Mouse (Mus musculus): ENCODE results near the gene Ttn. TPM values are rescaled to one million over a fixed set of nuclear protein-coding genes. Genes with fewer than 3 reads are reported as not detected.

Ttn gene
- total and polyA plus RNA-seq, 3 experiments: 0.22 TPM; not detected in 2

- H3K27me3 ChIP-seq (ENCODE audit: insufficient read depth, low read length): no peaks in the 10 kb centered on the region
- H3K4me1 ChIP-seq (ENCODE audit: insufficient read depth, low read depth, low read length): no peaks in the 10 kb centered on the region
- H3K9me3 ChIP-seq (replicated peaks): peaks cover 18% of the 10 kb centered on the region
- no peak for TF ChIP-seq TAL1 (conservative IDR thresholded peaks at IDR 0.05; ENCODE audit: low read depth, low read length)
- TF ChIP-seq POLR2AphosphoS5 (IDR thresholded peaks at IDR 0.05; ENCODE audit: insufficient replicate concordance, low read depth, low read length): no peak
- no peak for TF ChIP-seq GATA2 (IDR thresholded peaks at IDR 0.05; ENCODE audit: borderline replicate concordance, low read depth, low read length)
- no peak for TF ChIP-seq CTCF (IDR thresholded peaks at IDR 0.05; ENCODE audit: low read depth, low read length)
- TF ChIP-seq GATA1 (IDR thresholded peaks at IDR 0.05; ENCODE audit: borderline replicate concordance, low read length): no peak
- DNase-seq (ENCODE audit: low spot score): no peak
- no peak for ATAC-seq (ENCODE audit: extremely low read depth, insufficient number of reproducible peaks, low FRiP score, poor library complexity, severe bottlenecking)
- no peaks in the 10 kb centered on the region for H3K36me3 ChIP-seq (replicated peaks)
- no peak overlapping the region for H3K4me3 ChIP-seq (ENCODE audit: low read depth, low read length)
Observed at GRCm38 (mm10) chr2:77003148-77003547, 20.8 kb upstream of the Ttn start.

- no peak for ATAC-seq (ENCODE audit: extremely low read depth, insufficient number of reproducible peaks, low FRiP score, poor library complexity, severe bottlenecking)
Observed at GRCm38 (mm10) chr2:76998351-76998750, 16.0 kb upstream of the Ttn start.

GRCm38 (mm10) chr2:76992493-76993201 lies 10.3 kb upstream of the Ttn start:
- Histone ChIP-seq H3K36me3 (replicated peaks) (no peaks in the 10 kb centered on the region), H3K9me3 (replicated peaks) (peaks cover 12% of the 10 kb centered on the region), H3K27me3 (ENCODE audit: insufficient read depth, low read length) (no peaks in the 10 kb centered on the region), H3K4me1 (ENCODE audit: insufficient read depth, low read depth, low read length) (no peaks in the 10 kb centered on the region), H3K4me3 (ENCODE audit: low read depth, low read length) (no peak overlapping the region)
- TF ChIP-seq POLR2AphosphoS5 (IDR thresholded peaks at IDR 0.05; ENCODE audit: insufficient replicate concordance, low read depth, low read length) (no peak), GATA1 (IDR thresholded peaks at IDR 0.05; ENCODE audit: borderline replicate concordance, low read length) (no peak), TAL1 (conservative IDR thresholded peaks at IDR 0.05; ENCODE audit: low read depth, low read length) (no peak), GATA2 (IDR thresholded peaks at IDR 0.05; ENCODE audit: borderline replicate concordance, low read depth, low read length) (no peak), CTCF (IDR thresholded peaks at IDR 0.05; ENCODE audit: low read depth, low read length) (no peak)
- no peak for DNase-seq (ENCODE audit: low spot score)
- ATAC-seq (ENCODE audit: extremely low read depth, insufficient number of reproducible peaks, low FRiP score, poor library complexity, severe bottlenecking): no peak

More at GRCm38 (mm10) chr2:76998351-76998750, 16.0 kb upstream of the Ttn start:
- no peaks in the 10 kb centered on the region for H3K27me3 ChIP-seq (ENCODE audit: insufficient read depth, low read length)
- no peaks in the 10 kb centered on the region for H3K4me1 ChIP-seq (ENCODE audit: insufficient read depth, low read depth, low read length)
- H3K36me3 ChIP-seq (replicated peaks): no peaks in the 10 kb centered on the region
- no peak overlapping the region for H3K4me3 ChIP-seq (ENCODE audit: low read depth, low read length)
- no peak for DNase-seq (ENCODE audit: low spot score)
- no peak for TF ChIP-seq GATA1 (IDR thresholded peaks at IDR 0.05; ENCODE audit: borderline replicate concordance, low read length)
- H3K9me3 ChIP-seq (replicated peaks): peaks cover 10% of the 10 kb centered on the region

- no peaks in the 10 kb centered on the region for H3K36me3 ChIP-seq (replicated peaks)
Observed at GRCm38 (mm10) chr2:76987317-76987716, 5.0 kb upstream of the Ttn start.

GRCm38 (mm10) chr2:76984384-76984783 lies 2.0 kb upstream of the Ttn start:
- Histone ChIP-seq H3K27me3 (ENCODE audit: insufficient read depth, low read length) (no peaks in the 10 kb centered on the region), H3K4me1 (ENCODE audit: insufficient read depth, low read depth, low read length) (no peaks in the 10 kb centered on the region), H3K36me3 (replicated peaks) (no peaks in the 10 kb centered on the region), H3K4me3 (ENCODE audit: low read depth, low read length) (no peak overlapping the region), H3K9me3 (replicated peaks) (peaks cover 36% of the 10 kb centered on the region)
- TF ChIP-seq GATA1 (IDR thresholded peaks at IDR 0.05; ENCODE audit: borderline replicate concordance, low read length) (no peak), TAL1 (conservative IDR thresholded peaks at IDR 0.05; ENCODE audit: low read depth, low read length) (no peak), GATA2 (IDR thresholded peaks at IDR 0.05; ENCODE audit: borderline replicate concordance, low read depth, low read length) (no peak), CTCF (IDR thresholded peaks at IDR 0.05; ENCODE audit: low read depth, low read length) (no peak), POLR2AphosphoS5 (IDR thresholded peaks at IDR 0.05; ENCODE audit: insufficient replicate concordance, low read depth, low read length) (no peak)
- ATAC-seq (ENCODE audit: extremely low read depth, insufficient number of reproducible peaks, low FRiP score, poor library complexity, severe bottlenecking) (no peak), DNase-seq (ENCODE audit: low spot score) (no peak)

More at GRCm38 (mm10) chr2:76987317-76987716, 5.0 kb upstream of the Ttn start:
- H3K9me3 ChIP-seq (replicated peaks): peaks cover 30% of the 10 kb centered on the region
- DNase-seq (ENCODE audit: low spot score) (no peak), ATAC-seq (ENCODE audit: extremely low read depth, insufficient number of reproducible peaks, low FRiP score, poor library complexity, severe bottlenecking) (no peak)
- no peaks in the 10 kb centered on the region for H3K4me1 ChIP-seq (ENCODE audit: insufficient read depth, low read depth, low read length)
- no peaks in the 10 kb centered on the region for H3K27me3 ChIP-seq (ENCODE audit: insufficient read depth, low read length)
- H3K4me3 ChIP-seq (ENCODE audit: low read depth, low read length): no peak overlapping the region
- no peak for TF ChIP-seq GATA1 (IDR thresholded peaks at IDR 0.05; ENCODE audit: borderline replicate concordance, low read length)

GRCm38 (mm10) chr2:76983601-76984000 lies 1.3 kb upstream of the Ttn start:
- no peak overlapping the region for H3K4me3 ChIP-seq (ENCODE audit: low read depth, low read length)
- no peaks in the 10 kb centered on the region for H3K27me3 ChIP-seq (ENCODE audit: insufficient read depth, low read length)
- ATAC-seq (ENCODE audit: extremely low read depth, insufficient number of reproducible peaks, low FRiP score, poor library complexity, severe bottlenecking): no peak
- peaks cover 36% of the 10 kb centered on the region for H3K9me3 ChIP-seq (replicated peaks)
- no peaks in the 10 kb centered on the region for H3K4me1 ChIP-seq (ENCODE audit: insufficient read depth, low read depth, low read length)
- TF ChIP-seq CTCF (IDR thresholded peaks at IDR 0.05; ENCODE audit: low read depth, low read length) (no peak), POLR2AphosphoS5 (IDR thresholded peaks at IDR 0.05; ENCODE audit: insufficient replicate concordance, low read depth, low read length) (no peak), GATA2 (IDR thresholded peaks at IDR 0.05; ENCODE audit: borderline replicate concordance, low read depth, low read length) (no peak), TAL1 (conservative IDR thresholded peaks at IDR 0.05; ENCODE audit: low read depth, low read length) (no peak), GATA1 (IDR thresholded peaks at IDR 0.05; ENCODE audit: borderline replicate concordance, low read length) (no peak)
- no peak for DNase-seq (ENCODE audit: low spot score)
- H3K36me3 ChIP-seq (replicated peaks): no peaks in the 10 kb centered on the region

- ATAC-seq (ENCODE audit: extremely low read depth, insufficient number of reproducible peaks, low FRiP score, poor library complexity, severe bottlenecking) (no peak), DNase-seq (ENCODE audit: low spot score) (no peak)
- H3K4me3 ChIP-seq (ENCODE audit: low read depth, low read length): no peak overlapping the region
- H3K36me3 ChIP-seq (replicated peaks): no peaks in the 10 kb centered on the region
- H3K27me3 ChIP-seq (ENCODE audit: insufficient read depth, low read length): no peaks in the 10 kb centered on the region
- TF ChIP-seq POLR2AphosphoS5 (IDR thresholded peaks at IDR 0.05; ENCODE audit: insufficient replicate concordance, low read depth, low read length): no peak
- no peaks in the 10 kb centered on the region for H3K4me1 ChIP-seq (ENCODE audit: insufficient read depth, low read depth, low read length)
- H3K9me3 ChIP-seq (replicated peaks): peaks cover 43% of the 10 kb centered on the region
Observed at GRCm38 (mm10) chr2:76981717-76982116, 630 bp downstream of the Ttn start.
